Mouse (Mus musculus): Measurements from ENCODE around the gene Bach2. TPM values are rescaled to one million over a fixed set of nuclear protein-coding genes. Genes with fewer than 3 reads are reported as not detected.

Gene Bach2
- polyA plus RNA-seq (2012; rRNA removed) (0.41 and 0.45 TPM in 2 replicates), polyA plus RNA-seq (2014; fragmentation: Nextera tagmentation; extraction: Ambion mirVana) (0.66 and 0.67 TPM in 2 replicates)

- H3K36me3 ChIP-seq (replicated peaks; ENCODE audit: control insufficient read depth, insufficient read depth, low read depth), result no peaks in the 10 kb centered on the region
- TF ChIP-seq CTCF (IDR thresholded peaks at IDR 0.05; ENCODE audit: low read depth), result peak; percentile 35
- TF ChIP-seq EP300 (IDR thresholded peaks at IDR 0.05; ENCODE audit: low read depth), result no peak
- peak within 1 kb of the TSS; percentile 28 for H3K9ac ChIP-seq (replicated peaks)
- peaks cover 0 to 5% of the 10 kb centered on the region in 2 experiments; a peak in 1 of 4 replicates for H3K4me1 ChIP-seq (replicated peaks; ENCODE audit: control insufficient read depth in 2 of 2, insufficient read depth in 2 of 2, low read length in 1 of 2)
- H3K27ac ChIP-seq, result no peak within 1 kb of the TSS
- H3K9me3 ChIP-seq (ENCODE audit: control insufficient read depth, low read length), result no peaks in the 10 kb centered on the region
- H3K4me2 ChIP-seq (ENCODE audit: low read depth), result peak within 1 kb of the TSS; percentile 75
- ATAC-seq (ENCODE audit: insufficient read depth) (peak; percentile 82), DNase-seq (ENCODE audit: low read depth in 3 of 3, low spot score in 3 of 3) (peak; percentile 58 to 66 (median 65))
- peak within 1 kb of the TSS; percentile 60 to 62 for H3K4me3 ChIP-seq (ENCODE audit: insufficient read depth in 1 of 2, low read depth in 2 of 2, low read length in 2 of 2)
- under 1% methylated on average over 50 of the region's 69 CpGs for WGBS (ENCODE audit: insufficient replicate concordance)
- H3K27me3 ChIP-seq (ENCODE audit: control insufficient read depth, insufficient read depth, low read length), result peaks cover 39% of the 10 kb centered on the region
Observed at GRCm38 (mm10) chr4:32238366-32238854, at the start of gene Bach2. Gene Bach2 (plus strand): TSS chr4:32238804.

- no peak for TF ChIP-seq CTCF (IDR thresholded peaks at IDR 0.05; ENCODE audit: low read depth)
- TF ChIP-seq EP300 (IDR thresholded peaks at IDR 0.05; ENCODE audit: low read depth), result no peak
- 54% methylated on average over 4 of the region's 4 CpGs for WGBS (ENCODE audit: insufficient replicate concordance)
- Histone ChIP-seq H3K9ac (replicated peaks) (no peak overlapping the region), H3K27me3 (ENCODE audit: control insufficient read depth, insufficient read depth, low read length) (no peaks in the 10 kb centered on the region), H3K27ac (no peak overlapping the region), H3K4me3 (ENCODE audit: insufficient read depth in 1 of 2, low read depth in 2 of 2, low read length in 2 of 2) (no peak overlapping the region), H3K36me3 (replicated peaks; ENCODE audit: control insufficient read depth, insufficient read depth, low read depth) (no peaks in the 10 kb centered on the region), H3K4me1 (replicated peaks; ENCODE audit: control insufficient read depth in 2 of 2, insufficient read depth in 2 of 2, low read length in 1 of 2) (peaks cover 0 to 5% of the 10 kb centered on the region in 2 experiments; a peak in 1 of 4 replicates), H3K4me2 (ENCODE audit: low read depth) (no peak overlapping the region), H3K9me3 (ENCODE audit: control insufficient read depth, low read length) (no peaks in the 10 kb centered on the region)
- no peak for DNase-seq (ENCODE audit: low read depth in 3 of 3, low spot score in 3 of 3)
- ATAC-seq (ENCODE audit: insufficient read depth), result no peak
Observed at GRCm38 (mm10) chr4:32189416-32190036, 49.1 kb upstream of the Bach2 start.

GRCm38 (mm10) chr4:32190506-32190905, 48.1 kb upstream of the Bach2 start:
- no peak for ATAC-seq (ENCODE audit: insufficient read depth)
- no peaks in the 10 kb centered on the region for H3K9me3 ChIP-seq (ENCODE audit: control insufficient read depth, low read length)
- no peaks in the 10 kb centered on the region for H3K36me3 ChIP-seq (replicated peaks; ENCODE audit: control insufficient read depth, insufficient read depth, low read depth)
- H3K4me2 ChIP-seq (ENCODE audit: low read depth), result no peak overlapping the region
- TF ChIP-seq EP300 (IDR thresholded peaks at IDR 0.05; ENCODE audit: low read depth) (no peak), CTCF (IDR thresholded peaks at IDR 0.05; ENCODE audit: low read depth) (no peak)
- no peak for DNase-seq (ENCODE audit: low read depth in 3 of 3, low spot score in 3 of 3)
- H3K27ac ChIP-seq, result no peak overlapping the region
- WGBS (ENCODE audit: insufficient replicate concordance), result 28% methylated on average over 8 of the region's 8 CpGs
- H3K27me3 ChIP-seq (ENCODE audit: control insufficient read depth, insufficient read depth, low read length), result no peaks in the 10 kb centered on the region
- no peak overlapping the region for H3K4me3 ChIP-seq (ENCODE audit: insufficient read depth in 1 of 2, low read depth in 2 of 2, low read length in 2 of 2)
- peaks cover 0 to 5% of the 10 kb centered on the region in 2 experiments; a peak in 1 of 4 replicates for H3K4me1 ChIP-seq (replicated peaks; ENCODE audit: control insufficient read depth in 2 of 2, insufficient read depth in 2 of 2, low read length in 1 of 2)
- no peak overlapping the region for H3K9ac ChIP-seq (replicated peaks)

- H3K9me3 ChIP-seq (ENCODE audit: control insufficient read depth, low read length), result no peaks in the 10 kb centered on the region
- no peaks in the 10 kb centered on the region for H3K36me3 ChIP-seq (replicated peaks; ENCODE audit: control insufficient read depth, insufficient read depth, low read depth)
- ATAC-seq (ENCODE audit: insufficient read depth), result no peak
- no peak for DNase-seq (ENCODE audit: low read depth in 3 of 3, low spot score in 3 of 3)
- 48% methylated on average over 9 of the region's 9 CpGs for WGBS (ENCODE audit: insufficient replicate concordance)
- no peak overlapping the region for H3K27ac ChIP-seq
- H3K4me1 ChIP-seq (replicated peaks; ENCODE audit: control insufficient read depth in 2 of 2, insufficient read depth in 2 of 2, low read length in 1 of 2), result 0 out of 4 replicates have a peak, but pooled peaks cover 0 to 3% of the 10 kb centered on the region in 2 experiments
- H3K9ac ChIP-seq (replicated peaks), result no peak overlapping the region
- H3K4me2 ChIP-seq (ENCODE audit: low read depth), result no peak overlapping the region
- TF ChIP-seq CTCF (IDR thresholded peaks at IDR 0.05; ENCODE audit: low read depth), result no peak
- no peak for TF ChIP-seq EP300 (IDR thresholded peaks at IDR 0.05; ENCODE audit: low read depth)
- H3K4me3 ChIP-seq (ENCODE audit: insufficient read depth in 1 of 2, low read depth in 2 of 2, low read length in 2 of 2), result no peak overlapping the region
- H3K27me3 ChIP-seq (ENCODE audit: control insufficient read depth, insufficient read depth, low read length), result no peaks in the 10 kb centered on the region
Observed at GRCm38 (mm10) chr4:32195945-32196921, 42.4 kb upstream of the Bach2 start.
